Mouse (Mus musculus) CH12.LX (cell line): ENCODE measurements at regions not wholly inside any gene's neighbourhood (a gene's known extent, or its start where the extent isn't known, plus 50 kb on each side); places are given as distances from the start of the nearest gene placed in this dataset.

Experiments
- CHD1 ChIP-seq: IDR thresholded peaks from 2 replicates; pipeline ENCODE4 v1.6.1; 2012; ENCODE audit warnings: low read depth, low read length, improper control_type of control experiment, inconsistent platforms
- CTCF ChIP-seq, 2 experiments: IDR thresholded peaks in 1 of 2; conservative IDR thresholded peaks in 1 of 2; 2 replicates each; pipeline ENCODE4 v1.5.1; 2011 to 2012; ENCODE audit warnings: low read depth in 2 of 2, low read length in 2 of 2, improper control_type of control experiment in 1 of 2, inconsistent platforms in 1 of 2, mild to moderate bottlenecking in 1 of 2, moderate library complexity in 1 of 2
- IRF4 ChIP-seq: IDR thresholded peaks from 2 replicates; pipeline ENCODE4 v1.6.1; 2014; ENCODE audit warnings: low read depth, mild to moderate bottlenecking, inconsistent platforms, low read length, improper control_type of control experiment
- POLR2A ChIP-seq: IDR thresholded peaks from 2 replicates; pipeline ENCODE4 v1.6.1; 2011; ENCODE audit warnings: low read depth, mild to moderate bottlenecking, improper control_type of control experiment, low read length
- RCOR1 ChIP-seq: conservative IDR thresholded peaks from 2 replicates; pipeline ENCODE4 v1.6.1; 2012; ENCODE audit warnings: low read depth, mild to moderate bottlenecking, inconsistent platforms, low read length, improper control_type of control experiment
- TCF12 ChIP-seq: IDR thresholded peaks from 2 replicates; pipeline ENCODE4 v1.6.1; 2014; ENCODE audit warnings: low read depth, mild to moderate bottlenecking, inconsistent platforms, low read length, improper control_type of control experiment
- ZC3H11A ChIP-seq: IDR thresholded peaks from 2 replicates; pipeline ENCODE4 v1.6.1; 2012; ENCODE audit warnings: low read depth, mild to moderate bottlenecking, inconsistent platforms, low read length, improper control_type of control experiment

DNA sequence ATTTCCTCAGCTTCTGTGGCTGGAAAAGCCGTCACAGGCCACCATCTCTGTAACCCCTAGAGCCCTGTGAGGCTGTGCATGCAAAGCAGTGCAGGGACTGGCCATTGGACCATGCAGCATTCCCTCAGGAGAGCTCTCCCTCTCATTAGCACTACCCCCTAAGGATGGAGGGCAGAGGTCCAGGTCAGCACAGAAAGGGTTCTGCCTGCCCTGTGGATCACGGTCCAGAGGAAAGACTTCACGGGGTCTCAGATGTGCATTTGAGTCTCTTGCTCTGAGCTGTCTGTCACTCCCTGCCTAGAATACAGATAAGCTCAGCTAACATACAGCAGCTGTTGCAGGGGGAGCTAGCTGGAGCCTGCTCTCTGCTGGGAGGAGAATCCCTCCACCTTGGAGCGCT lies 151.6 kb downstream of the Usp31 start:
- TF ChIP-seq CHD1: no peak
- TF ChIP-seq CTCF (conservative IDR thresholded peaks at IDR 0.05 in 1 of 2, IDR thresholded peaks at IDR 0.05 in 1 of 2; ENCODE audit: low read depth in 2 of 2, low read length in 2 of 2): no peak
- no peak for TF ChIP-seq POLR2A
- no peak for TF ChIP-seq IRF4
- no peak for TF ChIP-seq RCOR1
- no peak for TF ChIP-seq ZC3H11A
- no peak for TF ChIP-seq TCF12
